Comparison of ENCODE assay signal across 15 mouse cellular contexts in genomic region chr6:95612412-95613022, GRCm38 (mm10).
"Had no signal": no experiment of that assay in that cellular context is flagged by ENCODE, and none has a peak within 500 bp of the region (broad histone marks: within the 10 kb centered on the region; RNA-seq: fewer than 3 reads in every experiment).

No protein-coding gene starts in this region.

- H3K4me3 ChIP-seq: left cerebral cortex, adult 2 months; limb, embryonic 13.5 days; midbrain, embryonic 15.5 days; neural tube, embryonic 12.5 days had no signal

- H3K4me2 ChIP-seq: limb, embryonic 13.5 days; lung, embryonic 14.5 days; midbrain, embryonic 11.5 days; midbrain, embryonic 15.5 days; neural tube, embryonic 12.5 days had no signal

- H3K27me3 ChIP-seq: limb, embryonic 13.5 days; midbrain, embryonic 15.5 days; neural tube, embryonic 12.5 days had no signal

- H3K9ac ChIP-seq: limb, embryonic 13.5 days; liver, embryonic 14.5 days; lung, embryonic 14.5 days; midbrain, embryonic 15.5 days; neural tube, embryonic 12.5 days had no signal

- ATAC-seq: midbrain, embryonic 15.5 days had no signal

- H3K4me1 ChIP-seq: midbrain, embryonic 15.5 days; neural tube, embryonic 12.5 days had no signal

- H3K36me3 ChIP-seq: limb, embryonic 13.5 days; midbrain, embryonic 15.5 days; neural tube, embryonic 12.5 days had no signal

- DNase-seq: kidney, adult 8-10 months; kidney, postnatal 25 days; lung, embryonic 14.5 days; lung, postnatal 10 days; lung, postnatal 4 days; right cerebral cortex, postnatal 4 days; spleen, adult 18-20 months; thymus, adult 2 months; thymus, postnatal 25 days had no signal

- H3K27ac ChIP-seq: left cerebral cortex, adult 2 months; limb, embryonic 13.5 days; liver, embryonic 14.5 days; midbrain, embryonic 15.5 days; neural tube, embryonic 12.5 days had no signal

- H3K9me3 ChIP-seq: limb, embryonic 13.5 days; midbrain, embryonic 15.5 days; neural tube, embryonic 12.5 days had no signal
